Mouse (Mus musculus) v-Abl transformed pro-B cells (cell line): ENCODE data around the gene Irak3.

ENCODE experiments used
- in situ Hi-C, 2 experiments: fragments of 400-800 bp; cut with MboI; formaldehyde crosslinking; loops; one replicate each; pipeline ENCODE4 v1.15.1; 2025; ENCODE audit not compliant: unreplicated experiment in 2 of 2

The Irak3 gene

GRCm38 (mm10) chr10:120114493-120114892 lies 87.4 kb downstream of the Irak3 start:
- in situ Hi-C loops = loop anchor here in 1 of 2 experiments (25.0 kb wide), 2 partner anchors 877 to 1952 kb away; partner anchors contain the start of gene Cand1

GRCm38 (mm10) chr10:120113980-120114379 lies 88.0 kb downstream of the Irak3 start:
- in situ Hi-C loops = loop anchor here in 1 of 2 experiments (25.0 kb wide), 2 partner anchors 877 to 1952 kb away; partner anchors contain the start of gene Cand1

DNA sequence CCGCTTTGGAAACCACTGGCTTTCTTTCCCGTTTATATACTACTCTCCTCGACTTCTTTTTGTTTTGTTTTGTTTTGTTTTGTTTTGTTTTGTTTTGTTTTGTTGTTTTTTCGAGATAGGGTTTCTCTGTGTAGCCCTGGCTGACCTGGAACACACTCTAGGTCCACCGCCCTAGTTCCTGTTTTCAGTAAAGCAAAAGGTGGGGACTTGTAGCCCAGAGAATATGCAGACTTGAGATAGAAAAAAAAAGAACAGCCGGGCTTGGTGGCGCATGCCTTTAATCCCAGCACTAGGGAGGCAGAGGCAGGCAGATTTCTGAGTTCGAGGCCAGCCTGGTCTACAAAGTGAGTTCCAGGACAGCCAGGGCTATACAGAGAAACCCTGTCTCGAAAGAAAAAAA lies 88.4 kb downstream of the Irak3 start:
- in situ Hi-C loops = loop anchor here in 1 of 2 experiments (25.0 kb wide), 2 partner anchors 876 to 1951 kb away; partner anchors contain the start of gene Cand1

DNA sequence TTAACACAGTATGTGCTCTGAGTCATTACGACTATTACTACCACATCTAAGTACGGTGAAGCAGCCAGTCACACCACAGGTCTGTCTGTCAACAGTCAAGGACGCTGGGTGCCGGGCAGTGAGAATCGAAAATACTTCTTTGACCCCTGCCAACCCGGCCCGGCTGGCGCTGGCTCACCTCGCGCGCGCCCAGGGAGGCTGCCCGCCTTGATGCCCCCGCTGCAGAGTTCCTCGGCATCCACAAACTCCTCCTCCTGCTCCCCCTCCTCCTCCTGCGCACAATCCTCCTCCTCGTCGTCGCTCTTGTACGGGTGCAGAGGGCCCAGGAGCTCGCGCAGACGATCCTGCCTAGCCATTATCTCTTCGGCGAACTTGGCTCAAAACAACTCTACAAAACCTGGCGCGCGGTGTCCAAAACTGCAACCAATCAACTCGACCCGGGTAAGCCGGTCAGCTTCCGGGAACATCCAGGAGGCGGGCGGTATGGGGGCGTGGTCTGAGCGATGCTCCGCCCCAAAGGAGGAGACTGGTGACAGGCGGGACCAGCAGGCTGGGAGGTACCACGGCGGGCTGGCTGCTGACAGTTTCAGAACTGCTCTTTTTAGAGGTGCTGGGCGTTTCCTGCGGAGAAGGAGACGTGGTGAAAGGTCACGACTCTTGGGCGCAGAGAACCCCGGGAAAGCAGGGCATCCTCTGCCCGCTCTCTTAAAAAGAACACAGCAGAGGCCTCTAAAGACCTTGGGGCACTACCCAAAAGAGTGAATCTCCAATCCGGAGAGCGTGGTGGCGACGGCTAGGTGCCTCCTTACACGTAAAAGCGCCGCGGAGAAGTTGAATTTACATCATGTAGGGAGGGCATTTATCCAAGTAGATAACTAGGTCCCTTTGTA lies 89.2 kb downstream of the Irak3 start, which contains the start of gene Helb:
Gene Helb (minus strand): TSS at position 481 of the 890 bp plus-strand sequence.
- in situ Hi-C loops = loop anchor here in 1 of 2 experiments (25.0 kb wide), 2 partner anchors 875 to 1950 kb away; partner anchors contain the start of gene Cand1

- in situ Hi-C loops = loop anchor here in 1 of 2 experiments (25.0 kb wide), 2 partner anchors 875 to 1950 kb away; partner anchors contain the start of gene Cand1
These were observed 90.1 kb downstream of the Irak3 start for GRCm38 (mm10) chr10:120111691-120112319.

DNA sequence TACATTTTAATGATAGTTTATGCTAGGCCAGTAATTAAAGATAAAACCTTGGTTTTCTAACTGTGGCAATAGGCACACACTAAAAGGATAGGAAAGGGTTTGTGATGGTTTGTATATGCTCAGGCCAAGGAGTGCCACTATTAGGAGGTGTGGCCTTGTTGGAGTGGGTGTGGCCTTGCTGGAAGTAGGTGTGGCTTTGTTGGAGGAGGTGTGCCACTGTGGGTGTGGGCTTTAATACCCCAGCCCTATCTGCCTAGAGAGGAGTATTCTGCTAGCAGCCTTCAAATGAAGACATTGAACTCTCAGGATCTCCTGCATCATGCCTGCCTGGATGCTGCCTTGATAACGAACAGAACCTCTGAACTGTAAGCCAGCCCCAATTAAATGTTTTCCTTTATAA lies 101.1 kb downstream of the Irak3 start:
- in situ Hi-C loops = loop anchor here in 1 of 2 experiments (25.0 kb wide), 2 partner anchors 864 to 1939 kb away; partner anchors contain the start of gene Cand1

- in situ Hi-C loops = no loop called here
These were observed 104.4 kb downstream of the Irak3 start for GRCm38 (mm10) chr10:120097564-120097963.

DNA sequence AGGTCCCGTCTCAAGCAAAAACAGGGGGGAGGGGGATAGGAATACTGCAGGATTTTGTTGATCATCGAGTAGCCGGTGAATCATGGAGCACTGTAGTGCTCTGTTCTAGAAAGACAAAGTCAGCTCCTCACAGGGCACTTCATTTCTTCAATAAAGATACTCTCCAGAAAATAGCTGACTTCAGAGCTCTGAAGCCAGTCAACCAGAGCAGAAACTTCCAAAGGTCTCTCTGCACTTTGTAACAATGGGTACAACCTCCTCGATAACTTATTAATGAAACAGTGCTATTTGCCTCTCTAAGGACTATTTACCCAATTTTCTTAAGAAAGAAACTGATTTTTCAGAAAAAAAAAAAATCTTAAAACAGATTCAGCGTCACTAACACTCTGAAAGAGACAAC lies 106.2 kb downstream of the Irak3 start:
- in situ Hi-C loops = no loop called here

DNA sequence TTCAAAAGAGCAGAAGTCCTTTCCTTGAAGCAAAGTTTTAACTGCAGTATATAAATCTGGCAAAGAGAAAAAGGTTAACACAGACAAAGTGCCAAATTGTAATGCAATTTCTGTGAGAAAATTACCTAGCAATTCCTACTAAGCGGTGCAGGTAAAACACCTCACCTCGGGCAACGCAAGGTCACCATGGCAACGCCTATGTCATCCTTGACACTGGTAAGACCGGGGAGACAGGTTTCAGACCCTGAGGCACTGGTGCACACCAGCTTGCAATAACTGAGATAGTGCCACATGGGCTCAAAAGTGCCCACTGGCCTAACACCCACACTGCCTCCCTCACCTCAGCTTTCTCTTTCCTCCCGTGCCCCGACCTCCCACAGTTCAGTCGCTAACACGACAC lies 106.8 kb downstream of the Irak3 start:
- in situ Hi-C loops = no loop called here

GRCm38 (mm10) chr10:120092548-120092947 lies 109.4 kb downstream of the Irak3 start:
- in situ Hi-C loops = no loop called here
